Mouse (Mus musculus) hindbrain, postnatal 0 days (tissue): ENCODE measurements around the gene Wwox. TPM values are rescaled to one million over a fixed set of nuclear protein-coding genes. Genes with fewer than 3 reads are reported as not detected.
A peak's percentile ranks its signal among the peaks of the same experiment; 100 is the strongest.
"Not testable (repeated sequence)": the region's sequence is repeated elsewhere in the genome, so short reads cannot be mapped to it uniquely, and the experiment has no call there.

Experiments
- ATAC-seq: fragments of 200-750 bp; cut with Nextera tagmentation; 2 replicates; pipeline ENCODE4 v1.8.0; 2017; ENCODE audit warnings: mild to moderate bottlenecking, moderate TSS enrichment, moderate library complexity
- DNase-seq: peaks from one replicate; pipeline ENCODE4 v3.0.0-alpha.2; 2015; ENCODE audit warnings: low spot score
- H3K27ac ChIP-seq: fragments of 300-500 bp; sonication (generic); 2 replicates; pipeline ENCODE4 v1.5.1; 2014; ENCODE audit warnings: mild to moderate bottlenecking
- H3K27me3 ChIP-seq: fragments of 300-500 bp; sonication (generic); 2 replicates; pipeline ENCODE4 v1.6.1; 2014; ENCODE audit warnings: low read length, mixed read lengths; ENCODE audit not compliant: insufficient read depth
- H3K36me3 ChIP-seq: fragments of 300-500 bp; sonication (generic); 2 replicates; pipeline ENCODE4 v1.6.1; 2014; ENCODE audit warnings: low read length, mixed read lengths; ENCODE audit not compliant: insufficient read depth
- H3K4me1 ChIP-seq: fragments of 300-500 bp; sonication (generic); 2 replicates; pipeline ENCODE4 v1.6.1; 2014; ENCODE audit warnings: antibody characterized with exemption, low read length, mixed read lengths; ENCODE audit not compliant: insufficient read depth
- H3K4me2 ChIP-seq: fragments of 300-500 bp; sonication (generic); 2 replicates; pipeline ENCODE4 v1.6.1; 2014; ENCODE audit warnings: low read depth, mild to moderate bottlenecking, low read length, moderate library complexity, mixed read lengths
- H3K4me3 ChIP-seq: fragments of 300-500 bp; sonication (generic); 2 replicates; pipeline ENCODE4 v1.5.1; 2014; ENCODE audit warnings: low read length
- H3K9ac ChIP-seq: fragments of 300-500 bp; sonication (generic); replicated peaks from 2 replicates; pipeline ENCODE4 v1.6.1; 2014; ENCODE audit warnings: mild to moderate bottlenecking, low read length, moderate library complexity, mixed read lengths
- H3K9me3 ChIP-seq: fragments of 300-500 bp; sonication (generic); 2 replicates; pipeline ENCODE4 v1.6.1; 2016; ENCODE audit warnings: low read length, mixed read lengths
- CTCF ChIP-seq: IDR thresholded peaks from 2 replicates; pipeline ENCODE4 v1.5.1; 2016; ENCODE audit warnings: antibody characterized with exemption, control low read depth, low read depth
- WGBS: fragments of 180-500 bp; shearing (Covaris S2); extraction: QIAGEN DNeasy Blood & Tissue Kit; methylation state at CpG from one replicate; pipeline ENCODE4 v1.1.7; 2014; 5-methylcytosine and 5-hydroxymethylcytosine counted together
- polyA plus RNA-seq: library from polyadenylated mRNA; unstranded; fragments of >200 nt; fragmentation: Nextera tagmentation; extraction: Ambion mirVana; gene quantifications from 2 replicates; pipeline ENCODE4 v1.2.1, GENCODE M21; 2015
- total RNA-seq: library from RNA; depleted of rRNA; stranded (reverse); fragments of >200 nt; gene quantifications from 2 replicates; pipeline ENCODE4 v1.2.3, GENCODE M21; 2014

Gene Wwox
- total and polyA plus RNA-seq, 2 experiments from 2014 or later, result 17.1 to 19.8 TPM

DNA sequence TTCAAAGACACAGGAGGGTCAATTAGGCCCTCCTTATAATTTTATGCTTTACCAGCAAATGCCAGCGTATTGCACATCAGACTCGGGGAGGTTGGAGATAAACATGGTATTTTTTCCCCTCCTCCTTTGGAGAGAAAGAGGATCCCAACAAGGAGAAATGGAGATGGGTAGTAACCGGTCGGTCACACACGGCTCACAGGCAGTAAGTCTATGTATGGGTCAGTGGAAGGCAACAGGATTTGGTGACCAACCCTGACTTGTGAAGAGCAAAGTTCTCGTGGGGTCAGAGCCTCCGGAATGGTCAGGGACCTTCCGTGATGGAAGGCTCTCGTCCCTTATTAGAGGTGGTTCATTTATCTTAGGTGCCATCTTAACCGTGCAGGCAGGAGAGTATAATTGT, 374.4 kb downstream of the Wwox start:
- no peak overlapping the region for H3K27ac ChIP-seq
- WGBS, result 84% methylated on average over 10 of the region's 10 CpGs
- H3K4me2 ChIP-seq, result no peak overlapping the region
- H3K36me3 ChIP-seq, result no peaks in the 10 kb centered on the region
- H3K27me3 ChIP-seq, result no peaks in the 10 kb centered on the region
- no peaks in the 10 kb centered on the region for H3K9me3 ChIP-seq
- H3K4me3 ChIP-seq, result no peak overlapping the region
- TF ChIP-seq CTCF, result no peak
- no peaks in the 10 kb centered on the region for H3K4me1 ChIP-seq
- no peak overlapping the region for H3K9ac ChIP-seq
- no peak for ATAC-seq
- DNase-seq, result no peak

- Histone ChIP-seq H3K36me3 (no peaks in the 10 kb centered on the region), H3K4me2 (no peak overlapping the region), H3K9ac (no peak overlapping the region), H3K27ac (no peak overlapping the region), H3K27me3 (no peaks in the 10 kb centered on the region), H3K4me3 (no peak overlapping the region), H3K9me3 (no peaks in the 10 kb centered on the region), H3K4me1 (no peaks in the 10 kb centered on the region)
- DNase-seq (no peak), ATAC-seq (no peak)
- WGBS, result 78% methylated on average over 10 of the region's 10 CpGs
- no peak for TF ChIP-seq CTCF
These were observed 375.6 kb downstream of the Wwox start for GRCm38 (mm10) chr8:114814769-114815736.

DNA sequence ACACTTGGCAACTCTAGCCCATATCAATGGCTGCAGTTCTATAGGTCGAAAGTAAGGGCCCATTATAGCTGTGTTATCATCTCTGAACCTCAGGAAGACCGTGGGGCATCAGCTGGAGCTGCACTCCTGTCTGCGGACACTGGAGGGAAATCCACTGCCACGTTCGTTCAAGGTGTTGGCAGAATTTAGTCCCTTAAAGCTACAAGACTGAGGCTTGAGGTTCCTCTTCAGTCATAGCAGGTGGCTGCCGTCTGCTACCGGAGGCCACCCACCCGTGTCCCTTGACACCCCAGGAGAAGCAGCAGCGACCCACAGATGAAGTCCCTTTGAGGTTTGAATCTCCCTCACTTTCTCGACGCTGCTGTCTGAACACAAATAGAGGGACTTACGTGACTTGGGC, 376.9 kb downstream of the Wwox start:
- H3K36me3 ChIP-seq, result no peaks in the 10 kb centered on the region
- WGBS, result 61% methylated on average over 12 of the region's 12 CpGs
- no peak overlapping the region for H3K27ac ChIP-seq
- peak; percentile 56 for TF ChIP-seq CTCF
- ATAC-seq (no peak), DNase-seq (peak; percentile 50)
- H3K9ac ChIP-seq, result no peak overlapping the region
- no peak overlapping the region for H3K4me3 ChIP-seq
- no peak overlapping the region for H3K4me2 ChIP-seq
- no peaks in the 10 kb centered on the region for H3K4me1 ChIP-seq
- H3K9me3 ChIP-seq, result no peaks in the 10 kb centered on the region
- no peaks in the 10 kb centered on the region for H3K27me3 ChIP-seq

- no peak for DNase-seq
- 37% methylated on average over 4 of the region's 4 CpGs for WGBS
- no peak for TF ChIP-seq CTCF
- no peak for ATAC-seq
- no peaks in the 10 kb centered on the region for H3K9me3 ChIP-seq
- no peaks in the 10 kb centered on the region for H3K4me1 ChIP-seq
- no peak overlapping the region for H3K27ac ChIP-seq
- no peaks in the 10 kb centered on the region for H3K36me3 ChIP-seq
- no peak overlapping the region for H3K4me3 ChIP-seq
- no peak overlapping the region for H3K9ac ChIP-seq
- H3K4me2 ChIP-seq, result no peak overlapping the region
- no peaks in the 10 kb centered on the region for H3K27me3 ChIP-seq
These were observed 377.5 kb downstream of the Wwox start for GRCm38 (mm10) chr8:114816949-114817348.

DNA sequence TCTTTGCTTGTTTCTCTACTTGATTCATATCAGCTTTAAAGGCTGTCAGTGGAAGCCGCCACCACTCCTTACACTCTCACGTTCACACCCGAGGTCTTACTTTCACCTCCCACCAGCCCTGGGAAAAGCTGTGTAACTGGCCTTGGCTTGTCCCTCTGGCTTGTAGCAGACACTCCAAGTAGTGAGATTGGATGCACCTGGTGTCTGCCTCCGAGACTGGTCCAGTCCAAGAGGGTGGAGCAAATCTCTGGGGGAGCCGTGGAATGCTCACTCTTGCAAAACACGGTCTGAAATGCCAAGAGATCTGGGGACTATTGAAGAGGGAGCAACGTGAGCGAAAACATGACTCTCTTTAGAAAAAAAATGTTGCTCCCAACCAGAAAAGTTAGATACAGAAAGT, 382.1 kb downstream of the Wwox start:
- Histone ChIP-seq H3K27ac (no peak overlapping the region), H3K4me1 (no peaks in the 10 kb centered on the region), H3K9ac (no peak overlapping the region), H3K4me3 (no peak overlapping the region), H3K4me2 (no peak overlapping the region), H3K36me3 (no peaks in the 10 kb centered on the region), H3K27me3 (no peaks in the 10 kb centered on the region), H3K9me3 (no peaks in the 10 kb centered on the region)
- DNase-seq (no peak), ATAC-seq (no peak)
- WGBS, result 73% methylated on average over 8 of the region's 8 CpGs
- TF ChIP-seq CTCF, result no peak

DNA sequence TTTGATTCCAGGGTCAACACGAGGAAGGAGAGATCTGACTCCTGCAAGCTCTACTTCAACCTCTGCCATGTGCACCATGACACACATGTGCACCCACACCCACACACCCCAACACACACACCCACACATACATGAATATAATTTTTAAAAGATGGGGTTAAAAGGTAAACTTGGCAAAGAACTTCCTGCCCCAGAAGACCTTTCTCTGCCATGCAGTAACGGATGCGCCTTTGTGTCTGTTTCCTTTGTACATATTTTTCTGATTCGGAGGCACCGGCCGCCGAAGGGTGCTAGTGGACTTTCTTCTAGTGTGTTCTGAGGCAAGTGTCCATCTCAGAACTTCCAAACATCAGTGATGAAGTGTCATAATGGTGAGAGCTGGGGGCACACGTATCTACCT, 386.0 kb downstream of the Wwox start:
- no peak overlapping the region for H3K27ac ChIP-seq
- no peak overlapping the region for H3K9ac ChIP-seq
- H3K4me3 ChIP-seq, result no peak overlapping the region
- H3K4me2 ChIP-seq, result no peak overlapping the region
- no peaks in the 10 kb centered on the region for H3K27me3 ChIP-seq
- ATAC-seq (no peak), DNase-seq (no peak)
- no peaks in the 10 kb centered on the region for H3K9me3 ChIP-seq
- WGBS, result 90% methylated on average over 8 of the region's 8 CpGs
- no peaks in the 10 kb centered on the region for H3K36me3 ChIP-seq
- no peaks in the 10 kb centered on the region for H3K4me1 ChIP-seq
- TF ChIP-seq CTCF, result no peak

- no peak for DNase-seq
- whole genome bisulfite sequencing, result 80% methylated on average over 5 of the region's 5 CpGs
These were observed 387.5 kb downstream of the Wwox start for GRCm38 (mm10) chr8:114826991-114827390.

GRCm38 (mm10) chr8:114827810-114828209, 388.4 kb downstream of the Wwox start:
- not testable (repeated sequence) for H3K36me3 ChIP-seq

More at GRCm38 (mm10) chr8:114826991-114827390, 387.5 kb downstream of the Wwox start:
- H3K4me2 ChIP-seq, result no peak overlapping the region
- TF ChIP-seq CTCF, result no peak
- H3K27ac ChIP-seq, result no peak overlapping the region
- no peak for ATAC-seq
- no peaks in the 10 kb centered on the region for H3K27me3 ChIP-seq
- H3K4me3 ChIP-seq, result no peak overlapping the region
- H3K4me1 ChIP-seq, result no peaks in the 10 kb centered on the region
- no peaks in the 10 kb centered on the region for H3K9me3 ChIP-seq
- no peaks in the 10 kb centered on the region for H3K36me3 ChIP-seq
- H3K9ac ChIP-seq, result no peak overlapping the region

More at GRCm38 (mm10) chr8:114827810-114828209, 388.4 kb downstream of the Wwox start:
- H3K4me3 ChIP-seq, H3K9me3 ChIP-seq, H3K4me1 ChIP-seq, H3K27me3 ChIP-seq, H3K4me2 ChIP-seq, H3K9ac ChIP-seq, H3K27ac ChIP-seq, DNase-seq, ATAC-seq: not testable (repeated sequence)
- 67% methylated on average over 1 of the region's 1 CpGs for WGBS
